Mouse (Mus musculus): ENCODE data around the gene Spin2d.
"Not testable (repeated sequence)": the region's sequence is repeated elsewhere in the genome, so short reads cannot be mapped to it uniquely, and the experiment has no call there.

GRCm38 (mm10) chrX:73149350-73149749, 27.4 kb downstream of the Spin2d start, which contains the start of gene DXBay18:
- TF ChIP-seq CTCF (conservative IDR thresholded peaks at IDR 0.05; ENCODE audit: insufficient read depth, insufficient read length, low read depth, low read length); POLR2A (IDR thresholded peaks at IDR 0.05; ENCODE audit: low read depth, low read length): not testable (repeated sequence)
